Mouse (Mus musculus) testis, adult 2 months (tissue): ENCODE results near the gene Plek.

ENCODE experiments used
- CTCF ChIP-seq: fragments of 200-500 bp; IDR thresholded peaks from 2 replicates; pipeline ENCODE4 v1.5.1; 2012; ENCODE audit warnings: low read depth, mild to moderate bottlenecking, inconsistent platforms, low read length, moderate library complexity; ENCODE audit not compliant: control insufficient read depth, insufficient read depth, insufficient replicate concordance
- POLR2A ChIP-seq: fragments of 200-500 bp; IDR thresholded peaks from 2 replicates; pipeline ENCODE4 v1.6.1; 2012; ENCODE audit warnings: low read depth, mild to moderate bottlenecking, inconsistent platforms, low read length, moderate library complexity; ENCODE audit not compliant: control insufficient read depth

DNA sequence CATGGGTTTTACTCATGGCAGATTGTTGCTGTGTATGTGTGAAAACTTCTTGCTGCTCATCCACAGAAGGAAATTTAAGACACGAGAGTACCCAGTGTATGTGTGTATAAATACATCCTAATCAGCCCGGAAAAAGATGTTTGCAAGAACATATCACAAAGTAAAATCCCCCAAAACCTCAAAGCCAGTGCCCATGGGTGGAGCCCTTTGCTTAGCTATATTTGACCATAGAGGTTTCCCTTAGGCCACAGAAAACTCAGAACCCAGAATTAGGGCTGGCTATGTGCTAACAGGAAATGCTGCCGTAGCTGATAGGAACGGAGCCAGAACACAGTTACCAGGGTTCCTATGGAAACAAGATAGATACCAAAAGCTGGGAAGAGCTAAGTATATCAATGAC, 75.2 kb downstream of the Plek start:
- TF ChIP-seq CTCF (no peak), POLR2A (no peak)
